Mouse (Mus musculus) frontal cortex, adult 2 months (tissue): ENCODE results near the gene Lgals1. TPM values are rescaled to one million over a fixed set of nuclear protein-coding genes. Genes with fewer than 3 reads are reported as not detected.
A peak's percentile ranks its signal among the peaks of the same experiment; 100 is the strongest.

Experiments used
- DNase-seq, 2 experiments: peaks; one replicate each; pipeline ENCODE4 v3.0.0; 2022; ENCODE audit warnings: low spot score in 1 of 2; ENCODE audit errors: extremely low spot score in 1 of 2
- polyA plus RNA-seq: library from polyadenylated mRNA; depleted of rRNA; stranded (reverse); fragments of >200 nt; gene quantifications from 2 replicates; pipeline ENCODE4 v1.2.3, GENCODE M21; 2012

The Lgals1 gene
- polyA plus RNA-seq, 1 experiment = 48.2 TPM

- DNase-seq = peak; percentile 78 to 93
These were observed 8.3 kb downstream of the Lgals1 start, which contains the start of gene Nol12 for GRCm38 (mm10) chr15:78934784-78935320. TSS of gene Nol12 (plus strand) at chr15:78934933.

DNA sequence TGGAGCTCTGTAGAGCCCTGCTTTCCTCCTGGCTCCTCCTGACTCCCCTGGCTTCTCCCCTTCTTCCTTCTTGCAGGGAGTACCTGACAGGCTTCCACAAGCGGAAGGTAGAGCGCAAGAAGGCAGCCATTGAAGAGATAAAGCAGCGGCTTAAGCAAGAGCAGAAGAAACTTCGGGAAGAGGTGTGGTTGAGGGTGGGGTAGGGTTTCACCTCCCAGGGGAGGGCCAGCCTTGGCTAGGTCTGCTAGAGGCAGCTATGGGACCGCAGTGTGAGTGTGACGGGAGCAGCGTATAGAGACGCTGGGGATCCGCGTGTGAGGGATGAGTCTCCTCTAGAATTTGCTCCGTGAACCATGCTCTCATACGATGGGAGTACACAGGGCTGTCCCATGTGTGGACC is 9.9 kb downstream of the Lgals1 start:
- DNase-seq = no peak

- no peak for DNase-seq
These were observed 10.8 kb downstream of the Lgals1 start for GRCm38 (mm10) chr15:78937311-78937710.

DNA sequence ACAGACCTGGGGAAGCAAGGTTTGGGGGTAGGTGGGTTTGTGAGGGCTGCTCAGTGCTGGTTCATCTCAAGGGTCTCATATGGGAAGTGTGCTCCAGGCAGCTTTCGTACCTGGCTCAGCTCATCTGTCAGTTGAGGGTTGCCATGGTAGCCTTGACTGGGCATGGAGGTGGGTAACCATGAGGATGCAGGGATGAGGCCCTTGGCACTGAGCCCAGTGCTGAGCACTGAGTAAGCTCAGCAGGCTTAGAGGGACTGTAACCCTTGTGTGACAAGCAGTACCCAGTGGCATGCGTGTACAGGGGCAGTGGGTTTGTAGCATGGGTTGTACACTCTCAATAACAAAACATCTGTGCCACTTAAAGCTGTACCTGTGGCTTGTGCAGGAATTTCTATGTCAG is 11.4 kb downstream of the Lgals1 start:
- no peak for DNase-seq

DNA sequence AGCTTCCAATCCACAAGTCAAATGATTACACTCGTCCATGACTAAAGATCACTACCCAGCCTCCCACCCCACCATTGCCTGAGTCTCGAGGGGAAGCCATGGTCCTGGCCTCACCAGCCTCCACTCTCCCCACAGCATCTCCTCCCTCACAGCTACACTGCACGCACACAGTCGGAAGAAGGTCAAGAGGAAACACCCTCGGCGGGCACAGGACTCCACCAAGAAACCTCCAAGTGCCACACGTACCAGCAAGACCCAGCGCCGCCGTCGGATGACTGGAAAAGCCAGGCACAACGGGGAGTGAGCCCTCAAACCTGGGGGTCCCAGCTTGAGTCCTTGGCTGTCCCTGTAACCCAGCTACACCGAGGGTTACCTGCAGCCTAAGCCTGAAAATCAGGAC is 13.8 kb downstream of the Lgals1 start:
- DNase-seq = no peak

DNA sequence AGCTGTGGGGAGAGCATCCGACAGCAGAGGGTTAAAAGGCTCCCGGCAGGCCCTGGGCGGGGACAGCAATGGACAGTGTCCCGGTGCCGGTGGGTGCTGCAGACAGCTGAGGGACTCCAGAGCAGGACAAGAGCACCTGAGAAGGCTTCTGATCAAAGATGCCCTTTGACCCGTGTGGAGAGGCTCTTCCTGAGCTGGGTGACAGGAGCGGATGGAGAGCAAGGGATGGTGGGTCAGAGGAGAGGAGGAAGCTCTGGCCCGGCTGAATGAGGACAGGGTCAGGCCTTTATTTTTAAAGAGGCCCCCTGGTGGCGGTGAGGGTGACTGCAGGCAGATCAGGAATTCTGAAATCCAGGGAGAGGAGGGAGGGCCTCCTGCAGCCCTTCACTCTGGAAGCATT is 16.1 kb downstream of the Lgals1 start:
- peak; percentile 45 to 90 for DNase-seq

DNA sequence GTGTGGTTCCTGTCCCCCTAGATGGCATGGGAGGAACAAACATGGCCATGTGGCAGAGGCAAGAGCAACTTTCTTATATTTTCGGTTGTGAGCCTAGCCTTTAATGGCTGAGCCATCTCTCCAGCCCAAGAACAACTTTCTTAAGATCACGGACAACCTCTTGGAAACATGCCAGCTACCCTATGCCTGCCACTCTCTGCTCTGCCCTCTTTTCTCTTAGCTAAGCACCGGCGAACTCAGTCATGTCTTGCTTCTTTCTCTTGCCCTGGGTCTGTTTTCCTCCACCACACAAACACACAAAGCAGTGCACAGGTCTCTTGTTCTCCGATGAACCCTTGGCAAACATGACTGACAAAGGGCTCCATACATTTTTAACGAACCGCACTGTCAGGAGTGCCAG is 19.7 kb downstream of the Lgals1 start:
- no peak for DNase-seq

GRCm38 (mm10) chr15:78947657-78948056 is 21.1 kb downstream of the Lgals1 start, which contains the start of gene Triobp:
TSS of gene Triobp (plus strand) at chr15:78947724.
- peak; percentile 66 to 82 for DNase-seq

- no peak for DNase-seq
These were observed 21.7 kb downstream of the Lgals1 start for GRCm38 (mm10) chr15:78948152-78948725.

DNA sequence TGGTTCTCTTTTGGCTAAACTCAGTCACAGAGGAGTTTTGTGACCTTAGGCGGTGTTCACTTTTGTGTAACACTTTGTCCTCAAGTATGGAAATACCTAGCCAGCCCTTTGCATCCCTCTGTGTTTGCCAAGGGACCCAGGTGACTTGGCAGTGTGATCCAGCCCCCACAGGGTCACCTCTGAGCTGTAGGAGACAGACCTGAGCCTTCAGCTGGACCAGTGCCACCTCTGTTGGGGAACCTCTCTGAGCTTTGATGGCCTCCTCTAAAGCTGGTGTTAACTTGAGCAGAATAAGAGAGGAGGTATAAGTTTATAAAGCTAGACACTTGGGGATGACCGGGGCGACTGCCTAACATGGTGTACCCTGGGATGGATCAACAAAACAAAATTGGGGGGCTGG is 22.4 kb downstream of the Lgals1 start:
- DNase-seq = no peak

- no peak for DNase-seq
These were observed 29.1 kb downstream of the Lgals1 start for GRCm38 (mm10) chr15:78955663-78956062.

DNA sequence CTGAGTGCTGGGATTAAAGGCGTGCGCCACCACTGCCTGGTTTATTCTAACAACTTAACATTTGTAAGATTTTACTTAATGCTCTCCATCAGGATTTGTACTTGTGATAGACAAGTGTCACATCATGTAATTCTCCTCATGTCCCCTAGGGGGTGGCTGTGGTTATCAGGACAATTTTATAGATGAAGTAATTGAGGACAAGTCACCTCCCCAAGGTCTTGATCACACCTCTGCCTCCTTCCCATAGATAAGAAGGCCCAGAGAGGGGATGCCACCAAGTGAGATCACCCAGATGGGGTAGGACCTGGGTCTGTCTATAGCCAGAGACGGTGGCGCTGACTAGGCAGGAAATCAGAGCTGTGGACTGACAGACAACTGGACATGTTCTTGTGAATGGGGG is 29.8 kb downstream of the Lgals1 start:
- no peak for DNase-seq

DNA sequence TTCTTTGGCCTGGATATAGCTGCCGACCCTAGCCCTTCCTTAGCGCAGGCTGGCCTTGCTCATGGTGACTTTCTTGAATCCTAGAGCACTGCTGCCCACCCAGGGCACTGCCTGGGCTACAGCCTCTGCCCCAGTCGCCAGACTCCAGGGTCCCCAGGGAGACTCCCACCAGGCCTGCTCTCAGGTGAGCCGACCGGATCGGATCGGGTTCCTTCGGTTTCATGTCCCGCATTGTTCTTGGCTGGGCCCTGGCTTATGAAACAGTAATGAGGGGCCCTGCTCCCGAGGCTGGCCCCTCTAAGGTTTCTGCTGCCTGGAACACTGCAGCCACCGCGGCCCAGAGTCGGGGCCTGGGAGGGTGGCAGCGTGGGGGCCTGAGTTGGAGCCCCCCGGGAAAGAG is 30.5 kb downstream of the Lgals1 start:
- no peak for DNase-seq

- DNase-seq = no peak
These were observed 33.0 kb downstream of the Lgals1 start for GRCm38 (mm10) chr15:78959537-78959936.

DNA sequence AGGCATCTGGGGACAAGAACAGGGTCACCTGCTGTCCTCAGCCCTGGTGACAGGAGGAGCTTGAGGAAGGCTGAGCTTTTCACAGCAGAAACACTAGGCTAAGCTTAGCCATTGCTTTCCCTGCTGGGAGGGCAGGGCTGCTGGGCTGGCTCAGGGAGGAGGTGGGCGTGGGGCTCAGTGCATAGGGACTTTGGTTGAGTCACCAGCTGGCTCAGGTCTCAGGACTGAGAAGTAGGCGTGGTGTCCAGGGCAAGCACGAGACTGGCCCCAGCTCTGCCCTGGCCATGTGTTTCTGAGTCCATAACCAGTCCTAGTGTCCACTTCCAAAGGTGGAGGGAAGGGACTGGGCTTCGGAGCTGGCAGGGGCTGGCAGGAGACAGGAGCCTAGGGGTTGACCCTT is 33.6 kb downstream of the Lgals1 start:
- no peak for DNase-seq

GRCm38 (mm10) chr15:78962885-78963284 is 36.4 kb downstream of the Lgals1 start:
- peak in 1 of 2 experiments; percentile 53 for DNase-seq

- DNase-seq = no peak
These were observed 45.1 kb downstream of the Lgals1 start for GRCm38 (mm10) chr15:78971626-78972025.

GRCm38 (mm10) chr15:78973950-78974349 is 47.4 kb downstream of the Lgals1 start:
- DNase-seq = no peak

- no peak for DNase-seq
These were observed 51.2 kb downstream of the Lgals1 start for GRCm38 (mm10) chr15:78977676-78978159.

DNA sequence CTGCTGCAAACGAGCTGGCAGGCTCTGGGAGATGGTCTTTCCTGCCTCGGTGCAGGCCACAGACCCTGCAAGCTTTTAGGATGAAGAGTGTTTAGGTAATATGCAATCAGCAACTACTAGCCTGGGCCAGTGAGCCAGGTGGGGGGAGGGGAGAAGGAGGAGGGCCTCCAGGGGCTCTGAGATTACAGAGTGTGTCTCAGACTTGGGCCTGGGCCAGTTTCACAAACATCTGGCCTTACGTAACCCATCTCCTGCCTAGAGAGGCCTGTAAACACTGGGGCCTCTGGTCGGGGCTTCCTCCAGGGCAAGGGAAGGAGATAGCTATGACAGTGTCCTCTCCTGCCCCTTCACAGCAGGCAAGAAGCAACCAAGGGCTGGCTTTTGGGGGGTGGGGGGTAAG is 52.4 kb downstream of the Lgals1 start:
- DNase-seq = no peak
